Mouse (Mus musculus) adrenal gland, postnatal 25 days (tissue): Measurements from ENCODE around the gene Hoxc10. TPM values are rescaled to one million over a fixed set of nuclear protein-coding genes. Genes with fewer than 3 reads are reported as not detected.

Experiments used
- DNase-seq: peaks from one replicate; pipeline ENCODE4 v3.0.0; 2021; ENCODE audit warnings: mixed read lengths
- long read RNA-seq: library from polyadenylated mRNA; stranded (forward); transcript quantifications from one replicate; pipeline ENCODE4 v2.0.0, GENCODE M21; 2021
- total RNA-seq: library from RNA; stranded (reverse); gene quantifications from 2 replicates; pipeline ENCODE4 v1.2.3, GENCODE M21; 2021

The Hoxc10 gene
- total RNA-seq, result 0.36 and 0.48 TPM in 2 replicates
- long read RNA-seq, result 0 reads

DNA sequence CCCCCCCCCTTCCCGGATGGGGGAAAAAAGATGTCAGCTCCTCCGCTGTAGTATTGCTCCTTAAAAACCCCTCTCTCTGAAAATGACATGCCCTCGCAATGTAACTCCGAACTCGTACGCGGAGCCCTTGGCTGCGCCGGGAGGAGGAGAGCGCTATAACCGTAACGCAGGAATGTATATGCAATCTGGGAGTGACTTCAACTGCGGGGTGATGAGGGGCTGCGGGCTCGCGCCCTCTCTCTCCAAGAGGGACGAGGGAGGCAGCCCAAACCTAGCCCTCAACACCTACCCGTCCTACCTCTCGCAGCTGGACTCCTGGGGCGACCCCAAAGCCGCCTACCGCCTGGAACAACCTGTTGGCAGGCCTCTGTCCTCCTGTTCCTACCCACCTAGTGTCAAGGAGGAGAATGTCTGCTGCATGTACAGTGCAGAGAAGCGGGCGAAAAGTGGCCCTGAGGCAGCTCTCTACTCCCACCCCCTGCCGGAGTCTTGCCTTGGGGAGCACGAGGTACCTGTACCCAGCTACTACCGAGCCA is at the start of gene Hoxc10:
Gene Hoxc10, plus strand, starts transcription at position 21 of the 536 bp plus-strand sequence.
- DNase-seq, result no peak

DNA sequence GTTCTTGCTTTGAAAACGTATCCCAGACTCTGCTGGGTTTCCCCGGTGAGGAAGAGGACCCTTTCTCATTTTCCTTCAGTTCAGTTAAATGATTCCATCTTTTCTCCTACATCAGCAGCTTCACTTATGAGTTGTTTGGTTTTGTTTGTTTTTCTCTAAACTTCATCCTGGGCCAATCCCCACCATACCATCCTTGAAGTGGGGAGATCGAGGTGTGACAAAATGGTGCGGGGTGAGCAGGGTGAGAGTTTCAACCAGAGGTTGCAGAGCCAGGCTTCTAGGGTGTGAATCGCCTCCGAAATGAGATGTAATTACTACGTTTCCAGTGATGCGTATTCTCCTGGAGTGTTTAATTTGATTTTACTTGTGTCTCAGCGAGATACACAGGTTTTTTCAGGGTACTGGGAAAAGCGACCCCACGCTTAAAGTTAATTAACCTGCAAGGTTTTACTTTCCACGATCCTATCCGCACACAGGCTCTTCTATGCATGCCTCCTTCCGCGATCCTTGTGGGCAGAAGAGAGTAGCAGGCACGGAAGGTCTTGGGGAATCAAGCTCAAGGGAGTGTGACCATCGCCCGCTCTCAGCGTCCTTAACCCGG is 48.5 kb upstream of the Hoxc10 start:
- DNase-seq, result no peak

DNA sequence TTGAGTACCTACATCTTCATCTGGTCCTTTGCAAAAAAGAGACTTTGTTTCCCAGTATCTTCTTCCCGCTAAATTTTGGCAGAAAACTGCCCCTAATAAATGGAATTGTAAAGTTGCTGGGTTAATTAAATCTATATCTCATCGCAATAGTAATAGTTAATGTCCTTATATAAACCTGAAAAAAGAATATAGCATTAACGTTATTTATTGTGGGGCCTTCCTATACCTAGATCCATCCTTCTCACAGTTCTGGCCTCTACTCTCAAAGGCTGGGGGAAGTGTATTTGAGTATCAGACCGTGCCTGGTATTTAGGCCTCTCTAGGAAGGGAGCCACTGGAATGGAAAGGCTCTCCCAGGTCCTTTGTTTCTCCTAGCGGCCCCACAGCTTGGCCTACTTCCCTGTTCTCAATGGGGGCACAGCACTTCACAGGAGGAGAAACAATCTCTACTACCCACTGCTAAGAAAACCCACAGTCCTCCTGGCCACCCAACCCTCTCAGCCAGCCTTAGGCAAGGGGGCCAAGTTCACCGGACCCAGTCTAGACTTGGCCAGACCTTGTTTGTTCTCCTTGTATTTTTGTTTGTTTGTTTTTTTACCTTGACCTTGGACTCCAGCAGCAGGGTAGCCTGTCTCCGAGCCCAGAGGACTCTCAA is 47.9 kb upstream of the Hoxc10 start:
- DNase-seq, result no peak

DNA sequence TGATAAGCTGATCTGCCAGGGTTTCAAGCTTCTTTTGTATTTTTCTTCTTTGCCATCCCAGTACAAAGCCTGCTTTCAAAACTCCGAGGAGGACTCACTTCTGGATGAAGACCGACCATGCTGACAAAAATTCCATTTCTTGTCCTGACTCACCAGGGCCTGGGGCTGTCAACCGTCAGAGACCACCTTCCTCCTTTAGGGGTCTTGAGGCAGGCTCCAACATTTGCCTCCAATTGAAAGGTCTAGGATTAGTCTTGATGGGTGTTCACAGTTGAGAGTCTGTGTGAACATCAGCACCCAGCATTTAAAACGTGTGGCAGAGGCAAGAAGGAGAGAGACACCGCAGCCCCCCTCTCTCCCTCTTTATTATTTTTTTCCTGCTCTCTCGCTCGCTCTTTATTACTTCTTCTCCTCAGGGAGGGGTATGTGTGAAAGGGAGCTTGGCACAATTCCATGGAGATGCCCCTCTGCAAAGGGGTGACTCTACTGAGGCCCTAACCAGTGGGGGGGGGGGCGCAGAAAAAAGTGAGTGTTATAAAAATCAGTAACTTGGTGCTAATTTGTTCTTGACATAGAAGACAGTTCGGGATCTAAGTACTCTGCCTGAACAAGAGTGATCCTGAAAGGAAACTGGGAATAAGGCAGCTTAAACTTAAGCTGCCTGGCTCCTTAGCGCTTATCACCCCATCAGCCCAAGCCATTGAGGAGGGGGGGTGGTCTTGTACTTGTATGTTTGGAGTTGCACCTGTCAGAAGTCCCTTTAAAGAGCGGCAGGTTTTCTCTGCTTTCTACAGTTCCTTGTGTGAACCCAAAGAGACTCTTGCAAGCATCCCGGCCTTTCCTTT is 47.0 kb upstream of the Hoxc10 start:
- no peak for DNase-seq

DNA sequence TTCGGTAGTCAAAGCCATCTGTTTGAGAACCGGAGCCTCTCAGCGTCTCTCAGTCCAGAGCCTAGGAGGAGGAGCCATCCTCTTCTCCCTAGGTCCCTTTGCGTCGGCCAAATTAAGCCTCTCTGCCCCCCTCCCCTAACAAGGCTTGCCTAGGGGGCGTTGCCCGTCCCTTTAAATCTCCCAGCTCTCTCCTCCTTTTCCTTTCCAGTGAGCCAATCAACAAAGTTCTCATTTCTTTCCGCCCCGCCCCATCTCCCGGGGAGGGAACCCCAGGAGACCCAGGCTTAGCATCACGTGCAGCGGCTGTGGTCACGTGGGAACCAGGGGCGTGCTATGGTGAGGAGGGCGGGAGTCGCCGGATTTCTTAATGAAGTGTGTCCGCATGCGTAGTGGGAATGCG is 46.0 kb upstream of the Hoxc10 start:
- DNase-seq, result peak; percentile 25

DNA sequence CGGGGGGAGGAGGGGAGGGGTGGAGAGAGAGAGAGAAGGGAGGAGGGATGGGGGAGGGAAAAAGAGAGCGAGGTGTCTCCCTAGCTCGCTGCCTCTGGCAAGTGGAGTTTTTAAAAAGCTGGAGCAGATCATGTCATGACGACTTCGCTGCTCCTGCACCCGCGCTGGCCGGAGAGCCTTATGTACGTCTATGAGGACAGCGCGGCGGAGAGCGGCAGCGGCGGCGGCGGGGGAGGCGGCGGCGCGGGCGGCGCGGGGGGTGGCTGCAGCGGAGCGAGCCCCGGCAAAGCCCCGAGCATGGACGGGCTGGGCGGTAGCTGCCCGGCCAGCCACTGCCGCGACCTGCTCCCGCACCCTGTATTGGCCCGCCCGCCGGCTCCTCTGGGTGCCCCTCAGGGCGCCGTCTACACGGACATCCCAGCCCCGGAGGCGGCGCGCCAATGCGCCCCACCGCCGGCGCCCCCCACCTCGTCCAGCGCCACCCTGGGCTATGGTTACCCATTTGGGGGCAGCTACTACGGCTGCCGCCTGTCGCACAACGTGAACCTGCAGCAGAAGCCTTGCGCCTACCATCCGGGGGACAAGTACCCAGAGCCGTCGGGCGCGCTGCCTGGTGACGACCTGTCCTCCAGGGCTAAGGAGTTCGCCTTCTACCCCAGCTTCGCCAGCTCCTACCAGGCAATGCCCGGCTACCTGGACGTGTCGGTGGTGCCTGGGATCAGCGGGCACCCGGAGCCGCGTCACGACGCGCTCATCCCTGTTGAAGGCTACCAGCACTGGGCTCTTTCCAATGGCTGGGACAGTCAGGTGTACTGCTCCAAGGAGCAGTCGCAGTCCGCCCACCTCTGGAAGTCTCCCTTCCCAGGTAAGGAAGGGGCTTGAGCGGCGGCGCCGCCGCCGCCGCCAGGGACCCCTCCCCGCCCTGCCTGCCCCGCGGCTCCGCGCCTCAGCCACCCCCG is 45.3 kb upstream of the Hoxc10 start, which contains the start of gene Hoxc13:
Gene Hoxc13, plus strand, starts transcription at position 51 of the 959 bp plus-strand sequence.
- no peak for DNase-seq

DNA sequence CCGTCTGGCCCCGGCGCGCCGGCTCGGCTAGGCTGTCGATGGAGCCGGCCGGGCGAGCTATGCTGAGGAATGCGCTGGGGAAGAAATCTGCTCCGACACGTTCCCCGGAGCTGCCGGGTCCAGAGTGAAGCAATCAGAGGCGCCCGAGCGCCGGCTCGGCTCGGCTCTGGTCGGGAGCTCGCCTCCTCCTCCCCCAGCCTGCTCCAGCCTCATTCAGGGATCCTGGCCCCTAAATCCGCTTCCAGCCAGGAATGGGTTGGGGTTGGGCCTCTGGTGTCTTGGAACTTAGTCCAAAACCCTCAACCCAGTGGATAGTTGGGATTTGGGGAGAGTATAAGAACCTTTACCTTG is 44.6 kb upstream of the Hoxc10 start:
- DNase-seq, result no peak

DNA sequence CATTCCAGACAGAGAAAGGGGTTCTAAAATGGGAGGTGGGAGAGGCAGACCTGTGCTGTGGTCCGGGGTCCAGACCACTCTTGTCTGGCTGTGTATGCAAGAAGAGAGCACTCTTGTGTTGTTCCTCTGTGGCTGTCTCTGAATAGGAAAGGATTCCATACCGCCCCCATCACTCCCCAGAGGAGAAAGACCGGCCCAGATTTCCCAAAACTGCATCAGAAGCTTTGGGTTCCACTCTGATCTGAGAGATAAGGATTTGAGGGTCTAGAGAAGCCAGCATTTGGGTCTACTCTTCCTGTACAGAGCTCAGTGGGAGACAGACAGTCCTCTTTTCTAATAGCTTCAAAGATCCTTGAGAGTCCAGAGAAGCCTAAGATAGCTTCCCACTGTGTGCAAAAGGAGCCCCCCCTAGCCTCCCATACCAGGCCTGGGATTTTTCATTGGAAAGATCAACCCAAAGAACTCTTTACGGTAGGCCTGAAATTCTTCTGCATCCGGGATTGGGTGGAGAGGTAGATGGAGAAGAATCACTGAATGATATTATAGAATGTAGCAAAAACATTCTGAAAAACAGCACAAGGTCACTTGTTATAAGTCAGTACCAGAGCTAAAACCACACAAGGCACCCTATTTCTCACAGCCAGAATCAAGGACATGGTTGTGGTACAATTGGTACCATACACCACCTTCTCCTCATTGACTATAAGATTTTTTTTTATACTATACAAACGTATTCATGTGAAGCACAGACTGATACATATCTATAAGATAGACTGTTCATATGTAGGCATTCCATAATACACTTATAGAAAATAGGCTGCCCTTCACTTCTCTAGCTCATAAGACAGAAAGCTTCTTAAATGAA is 43.7 kb upstream of the Hoxc10 start:
- DNase-seq, result no peak

DNA sequence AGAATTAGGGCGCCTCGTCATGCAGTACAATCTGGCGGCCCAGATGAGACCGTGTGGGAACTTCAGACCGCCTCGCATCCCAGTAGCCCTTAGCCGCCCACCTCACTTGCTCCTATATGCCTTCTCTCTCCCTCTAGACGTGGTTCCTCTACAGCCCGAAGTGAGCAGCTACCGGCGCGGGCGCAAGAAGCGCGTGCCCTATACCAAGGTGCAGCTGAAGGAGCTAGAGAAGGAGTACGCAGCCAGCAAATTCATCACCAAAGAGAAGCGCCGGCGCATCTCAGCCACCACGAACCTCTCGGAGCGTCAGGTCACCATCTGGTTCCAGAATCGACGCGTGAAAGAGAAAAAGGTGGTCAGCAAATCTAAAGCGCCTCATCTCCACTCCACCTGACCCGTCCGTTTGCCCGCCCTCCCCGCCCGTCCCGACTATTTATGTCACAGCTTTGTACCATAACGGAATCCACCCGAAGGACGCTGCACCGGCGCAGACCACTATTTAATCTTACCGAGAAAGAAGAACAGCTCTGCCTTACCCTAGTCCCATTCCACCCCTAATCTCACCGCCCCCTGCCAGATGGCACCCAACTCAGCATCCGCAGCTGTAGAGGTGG is 39.5 kb upstream of the Hoxc10 start:
- DNase-seq, result no peak

DNA sequence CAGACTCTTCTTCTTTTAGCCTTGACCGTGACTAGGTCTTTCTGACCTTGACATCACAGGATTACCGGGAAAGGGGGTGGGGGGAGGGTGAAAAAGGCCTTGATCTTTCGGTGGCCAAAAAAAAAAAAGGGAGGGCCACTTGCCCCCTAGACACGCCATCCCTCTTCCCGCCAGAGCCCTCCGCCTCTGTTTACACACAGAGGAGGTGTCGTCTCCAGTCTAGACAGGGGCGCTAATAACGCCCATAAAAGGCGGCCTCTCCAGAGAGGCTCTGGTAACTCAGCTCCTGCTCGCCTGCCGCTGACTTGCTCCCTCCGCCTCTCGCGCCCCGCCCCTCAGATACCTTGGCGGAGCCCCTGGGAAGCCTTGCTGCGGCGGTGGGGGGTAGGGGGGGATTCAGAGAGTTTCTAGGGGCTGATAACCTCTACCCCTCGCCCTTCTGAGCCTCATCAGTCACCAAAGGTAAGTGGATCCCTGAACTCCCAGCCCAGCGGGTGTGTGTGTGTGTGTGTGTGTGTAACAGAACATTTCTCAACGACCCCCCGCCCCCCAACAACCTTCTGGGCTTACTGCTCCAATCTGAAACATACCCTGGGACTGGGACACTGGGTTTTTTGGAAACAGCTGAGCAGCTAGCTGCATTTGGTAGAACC is 34.8 kb upstream of the Hoxc10 start:
- no peak for DNase-seq

DNA sequence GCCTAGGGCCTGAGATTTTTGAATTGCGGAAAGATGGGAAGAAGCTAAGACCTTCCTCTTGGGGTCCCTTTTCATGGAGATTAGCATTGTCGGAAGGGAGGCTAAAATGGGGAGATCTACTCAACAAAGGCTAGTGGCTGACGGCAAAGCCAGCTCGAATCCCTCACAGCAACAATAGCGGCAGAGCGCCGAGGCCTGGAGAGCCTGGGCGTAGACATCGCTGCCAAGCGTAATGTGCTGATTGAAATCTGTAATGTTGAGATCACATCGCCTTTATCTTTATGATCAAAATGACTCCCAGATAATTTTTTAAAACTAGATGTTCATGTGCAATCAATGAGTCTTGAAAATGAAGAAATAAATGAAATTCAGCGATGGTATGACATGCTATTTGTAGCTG is 32.2 kb upstream of the Hoxc10 start:
- DNase-seq, result no peak

DNA sequence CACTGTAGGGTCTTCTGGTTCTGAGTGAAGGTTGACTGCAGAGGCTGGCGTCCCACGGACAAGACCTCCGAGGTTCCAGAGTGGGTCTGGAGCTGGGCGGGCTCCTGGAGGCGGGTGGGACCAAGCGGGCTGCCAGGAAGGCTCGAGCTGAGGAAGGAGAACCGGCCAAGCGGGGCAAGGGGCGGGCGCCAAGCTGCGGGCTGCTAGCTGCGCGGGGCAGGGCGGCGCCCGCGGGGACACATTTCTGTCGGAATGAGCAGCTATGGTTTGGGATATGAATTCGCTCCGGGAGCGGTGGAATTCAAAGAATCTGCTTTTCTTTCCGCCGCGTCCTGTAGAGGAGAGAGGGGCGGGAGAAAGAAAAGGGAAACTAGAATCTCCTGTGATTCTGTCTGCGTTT is 31.7 kb upstream of the Hoxc10 start:
- no peak for DNase-seq

DNA sequence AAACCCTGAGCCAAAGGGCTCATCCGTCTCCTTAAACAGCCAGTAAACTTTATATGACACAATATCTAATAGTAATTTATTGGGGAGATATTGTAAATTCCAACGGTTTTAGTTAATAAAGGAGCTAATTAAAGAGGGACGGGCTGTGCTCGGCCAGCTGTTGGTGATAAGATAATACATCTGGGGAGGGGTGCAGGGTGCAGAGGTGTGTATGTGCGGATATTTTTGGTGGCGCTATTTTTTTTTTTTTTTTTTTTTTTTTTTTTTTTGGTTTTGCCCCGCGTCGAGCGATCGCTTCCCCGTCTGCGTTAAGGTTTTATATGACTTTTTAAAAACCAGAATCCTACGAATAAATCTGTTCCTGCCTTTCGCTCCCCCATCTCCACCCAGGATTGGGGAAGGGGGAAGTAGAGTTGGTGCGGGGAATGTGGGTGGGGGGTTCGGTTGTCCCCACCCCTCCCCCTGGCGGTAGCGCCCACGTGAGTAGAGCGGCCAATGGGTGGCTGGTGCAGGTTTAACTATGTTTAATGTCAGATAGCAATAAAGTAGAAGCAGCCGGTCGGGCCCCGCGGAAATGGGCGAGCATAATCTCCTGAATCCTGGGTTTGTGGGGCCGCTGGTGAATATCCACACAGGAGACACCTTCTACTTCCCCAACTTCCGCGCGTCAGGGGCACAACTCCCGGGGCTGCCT is 30.2 kb upstream of the Hoxc10 start, which contains the start of gene Hoxc12:
Gene Hoxc12, plus strand, starts transcription at position 479 of the 694 bp plus-strand sequence.
- no peak for DNase-seq

DNA sequence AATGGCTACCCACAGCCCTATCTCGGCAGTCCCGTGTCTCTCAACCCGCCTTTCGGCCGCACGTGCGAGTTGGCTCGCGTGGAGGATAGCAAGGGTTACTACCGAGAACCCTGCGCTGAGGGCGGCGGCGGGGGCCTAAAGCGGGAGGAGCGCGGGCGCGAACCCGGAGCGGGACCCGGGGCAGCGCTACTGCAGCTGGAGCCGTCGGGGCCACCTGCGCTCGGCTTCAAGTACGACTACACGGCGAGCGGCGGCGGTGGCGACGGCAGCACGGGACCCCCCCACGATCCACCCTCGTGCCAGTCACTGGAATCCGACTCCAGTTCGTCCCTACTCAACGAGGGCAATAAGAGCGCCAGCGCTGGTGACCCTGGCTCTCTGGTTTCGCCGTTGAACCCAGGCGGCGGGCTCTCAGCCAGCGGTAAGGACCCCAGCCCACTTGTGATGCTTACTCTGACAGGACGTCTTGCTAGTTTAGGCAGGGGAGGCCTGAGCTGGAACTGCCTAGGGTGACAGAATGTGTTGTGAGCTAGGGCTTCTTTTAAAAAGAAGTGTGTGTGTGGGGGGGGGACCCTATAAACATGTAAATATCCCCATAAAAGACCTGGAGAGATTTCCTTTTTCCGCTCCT is 29.4 kb upstream of the Hoxc10 start:
- no peak for DNase-seq

DNA sequence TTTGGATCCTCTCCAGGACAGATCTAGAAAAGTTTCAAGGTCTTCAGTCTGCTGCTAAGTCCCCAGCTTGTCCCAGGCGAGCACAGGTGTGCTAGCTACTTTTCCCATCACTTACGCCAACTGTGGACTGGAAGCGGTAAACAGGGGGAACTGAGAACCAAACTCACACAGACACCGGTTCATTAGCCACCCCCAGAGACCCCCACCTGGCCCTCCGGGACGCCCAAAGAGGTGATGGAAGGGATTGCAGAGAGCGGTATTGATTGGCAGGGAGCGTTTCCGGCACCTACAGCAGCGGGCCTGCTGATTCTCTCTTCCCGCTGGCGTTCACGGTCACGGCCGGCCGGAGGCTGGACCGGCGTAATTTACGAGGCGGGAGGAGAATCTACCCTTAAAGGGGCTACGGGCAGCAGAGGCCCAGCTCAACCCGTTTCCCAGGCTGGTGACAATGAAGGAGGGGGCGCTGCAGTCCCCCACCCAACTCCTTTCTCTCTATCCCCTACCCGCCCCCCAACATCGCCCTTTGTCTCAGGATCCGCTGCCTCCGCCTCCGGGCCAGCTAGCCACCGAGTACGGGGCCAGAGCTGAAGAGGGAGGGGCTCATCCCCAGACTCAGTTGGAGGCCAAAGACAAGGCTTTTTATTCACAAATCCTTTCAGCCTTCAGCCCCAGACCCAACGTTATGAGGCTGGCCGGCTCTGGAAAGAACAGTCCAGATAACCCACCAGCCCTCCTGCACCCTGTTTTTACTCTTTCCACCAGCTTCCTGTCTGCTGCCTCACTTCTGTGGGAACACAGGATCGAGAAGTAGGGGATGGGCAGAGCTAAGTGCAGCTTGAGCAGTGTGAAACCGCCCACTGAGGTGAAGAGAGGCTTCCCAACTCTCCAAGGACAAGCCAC is 27.1 kb upstream of the Hoxc10 start:
- no peak for DNase-seq

DNA sequence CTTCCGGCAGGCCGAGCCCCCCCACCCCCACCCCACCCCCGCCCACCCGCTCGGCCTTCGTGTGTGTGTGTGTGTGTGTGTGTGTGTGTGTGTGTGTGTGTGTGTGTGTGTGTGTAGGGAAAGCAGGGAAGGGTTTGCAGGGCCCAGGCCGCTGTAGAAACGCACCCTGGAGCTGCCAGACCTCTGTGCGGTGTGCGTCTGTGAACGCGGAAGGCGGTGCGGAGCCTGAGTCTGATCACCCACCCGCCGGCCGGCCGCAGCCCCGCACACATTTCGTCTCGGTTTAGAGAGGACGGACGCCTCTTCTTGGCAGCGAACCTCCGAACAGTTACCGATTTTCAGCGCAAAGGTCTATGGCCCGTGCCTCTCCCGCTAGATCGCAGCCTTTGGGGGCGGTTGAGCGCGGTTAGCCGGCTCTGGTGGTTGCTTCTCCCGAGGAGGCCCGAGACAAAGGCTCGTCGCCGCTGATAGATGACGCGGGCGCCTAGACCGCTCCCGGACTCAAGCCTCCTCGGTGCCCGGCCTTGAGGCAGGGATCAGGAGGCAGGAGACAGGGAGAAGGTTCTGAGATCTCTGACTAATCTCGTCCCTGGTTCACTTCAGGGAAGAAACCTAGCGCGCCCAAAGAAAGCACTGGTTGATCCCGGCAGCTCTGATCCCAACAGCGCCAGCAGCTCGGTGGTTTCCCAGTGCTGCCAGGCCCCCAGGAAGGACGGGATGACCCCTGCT is 23.7 kb upstream of the Hoxc10 start:
- no peak for DNase-seq

DNA sequence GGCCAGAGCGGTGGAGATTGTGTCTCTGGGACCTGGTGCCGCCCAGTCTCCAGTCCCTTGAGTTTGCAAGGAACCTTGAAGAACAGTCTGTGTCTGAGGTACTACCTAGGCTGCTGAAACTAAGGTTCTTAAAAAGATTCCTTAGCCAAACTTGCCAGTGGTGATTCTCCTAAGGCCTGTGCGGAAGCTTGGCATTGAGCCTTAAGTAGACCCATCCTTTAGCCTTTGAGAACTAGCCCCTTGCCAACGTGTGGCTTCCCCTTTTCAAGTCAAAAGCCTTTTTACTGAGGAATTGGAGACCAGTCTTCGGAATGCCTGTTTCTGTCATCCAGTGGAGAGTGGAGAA is 23.2 kb upstream of the Hoxc10 start:
- DNase-seq, result no peak
